Mouse (Mus musculus): ENCODE data around the gene Brinp2.

GRCm38 (mm10) chr1:158246476-158247153 is 109.5 kb downstream of the Brinp2 start:
- no peak for TF ChIP-seq MXI1 (IDR thresholded peaks at IDR 0.05; ENCODE audit: low read depth, low read length)
- no peak for TF ChIP-seq CTCF (IDR thresholded peaks at IDR 0.05 in 2 of 3, conservative IDR thresholded peaks at IDR 0.05 in 1 of 3; ENCODE audit: control insufficient read depth in 1 of 3, insufficient read depth in 1 of 3, low read depth in 2 of 3, low read length in 3 of 3, poor library complexity in 1 of 3, severe bottlenecking in 1 of 3)
